Mouse (Mus musculus) lung, postnatal 0 days (tissue): Measurements from ENCODE around the gene Prss32.

Experiments used
- CTCF ChIP-seq: IDR thresholded peaks from 2 replicates; pipeline ENCODE4 v1.5.1; 2016; ENCODE audit warnings: antibody characterized with exemption, mild to moderate bottlenecking
- EP300 ChIP-seq: IDR thresholded peaks from 2 replicates; pipeline ENCODE4 v1.6.1; 2016; ENCODE audit warnings: antibody characterized with exemption, mild to moderate bottlenecking, control low read depth

- TF ChIP-seq EP300 (no peak), CTCF (peak; percentile 74)
Measured at GRCm38 (mm10) chr17:23843812-23844273, at the start of gene Prss32, which contains the start of gene Prss41.
